Mouse (Mus musculus) embryonic fibroblast, embryonic 13.5 days (primary cell): ENCODE data around the gene Tctn3. TPM values are rescaled to one million over a fixed set of nuclear protein-coding genes. Genes with fewer than 3 reads are reported as not detected.

Experiments
- H3K27ac ChIP-seq: 2 replicates; pipeline ENCODE4 v1.5.1; 2012; ENCODE audit warnings: low read length, control low read depth, inconsistent platforms; ENCODE audit not compliant: insufficient read depth
- H3K4me1 ChIP-seq: 2 replicates; pipeline ENCODE4 v1.6.1; 2011; ENCODE audit warnings: low read length; ENCODE audit not compliant: control insufficient read depth, insufficient read depth
- H3K4me3 ChIP-seq: 2 replicates; pipeline ENCODE4 v1.5.1; 2011; ENCODE audit warnings: mild to moderate bottlenecking, control low read depth, low read length; ENCODE audit not compliant: insufficient read depth
- CTCF ChIP-seq: IDR thresholded peaks from 2 replicates; pipeline ENCODE4 v1.5.1; 2011; ENCODE audit warnings: mild to moderate bottlenecking, control low read depth, low read length, moderate library complexity, borderline replicate concordance; ENCODE audit not compliant: insufficient read depth
- POLR2A ChIP-seq: IDR thresholded peaks from 2 replicates; pipeline ENCODE4 v1.6.1; 2011; ENCODE audit warnings: low read depth, mild to moderate bottlenecking, control low read depth, low read length, moderate library complexity
- polyA plus RNA-seq: library from polyadenylated mRNA; stranded (reverse); fragments of >200 nt; gene quantifications from 2 replicates; pipeline ENCODE4 v1.2.4, GENCODE M21; 2011; ENCODE audit warnings: low read depth; ENCODE audit not compliant: missing spikeins, insufficient read length

Tctn3 gene
- 7.2 and 8.4 TPM in 2 replicates for polyA plus RNA-seq

- Histone ChIP-seq H3K27ac (no peak within 1 kb of the TSS), H3K4me1 (peaks cover 3% of the 10 kb centered on the region), H3K4me3 (peak within 1 kb of the TSS; percentile 75)
- peak; percentile 87 for TF ChIP-seq CTCF
- TF ChIP-seq POLR2A: peak; percentile 68; the same call in 1 of the 2 replicates
These were observed at the start of gene Tctn3, which contains the start of gene Entpd1 for GRCm38 (mm10) chr19:40611830-40612506. Gene Tctn3, minus strand, starts transcription at chr19:40612233. Gene Entpd1, plus strand, starts transcription at chr19:40612366.

DNA sequence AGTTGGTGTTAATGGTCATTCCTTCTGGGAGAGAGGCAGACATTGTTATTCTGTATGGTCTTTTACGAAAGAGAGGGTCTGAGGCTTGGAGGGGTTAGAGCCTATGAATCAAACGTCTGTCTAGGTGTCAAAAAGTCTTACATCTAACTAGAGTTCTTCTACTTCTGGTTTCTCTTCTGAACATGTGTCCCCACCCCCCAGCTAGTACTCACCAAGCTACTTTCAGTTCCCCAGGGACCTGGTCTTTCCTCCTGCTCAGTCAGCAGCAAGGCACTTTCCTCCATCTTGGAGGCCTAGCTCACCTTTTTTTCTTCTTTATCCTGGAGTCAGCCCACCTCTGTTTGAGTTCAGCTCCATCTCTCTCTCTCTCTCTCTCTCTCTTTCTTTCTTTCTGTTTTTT lies 49.1 kb upstream of the Tctn3 start:
- H3K4me3 ChIP-seq: no peak overlapping the region
- H3K4me1 ChIP-seq: peaks cover 9% of the 10 kb centered on the region
- no peak overlapping the region for H3K27ac ChIP-seq
- no peak for TF ChIP-seq CTCF
- TF ChIP-seq POLR2A: no peak

- TF ChIP-seq POLR2A (no peak), CTCF (no peak)
- peaks cover 9% of the 10 kb centered on the region for H3K4me1 ChIP-seq
- H3K27ac ChIP-seq: no peak overlapping the region
- H3K4me3 ChIP-seq: no peak overlapping the region; the same call in 1 of the 2 replicates
These were observed 48.5 kb upstream of the Tctn3 start for GRCm38 (mm10) chr19:40660510-40660909.

GRCm38 (mm10) chr19:40659651-40660478 lies 47.8 kb upstream of the Tctn3 start:
- H3K4me1 ChIP-seq: peaks cover 9% of the 10 kb centered on the region
- H3K27ac ChIP-seq: no peak overlapping the region
- peak overlapping the region; percentile 16; the same call in 1 of the 2 replicates for H3K4me3 ChIP-seq
- TF ChIP-seq CTCF (no peak), POLR2A (no peak)

GRCm38 (mm10) chr19:40658935-40659334 lies 46.9 kb upstream of the Tctn3 start:
- no peak overlapping the region for H3K4me3 ChIP-seq
- TF ChIP-seq POLR2A: no peak
- TF ChIP-seq CTCF: no peak
- H3K4me1 ChIP-seq: peaks cover 9% of the 10 kb centered on the region

GRCm38 (mm10) chr19:40658281-40658680 lies 46.2 kb upstream of the Tctn3 start:
- H3K4me1 ChIP-seq: peaks cover 9% of the 10 kb centered on the region
- TF ChIP-seq CTCF (no peak), POLR2A (no peak)

More at GRCm38 (mm10) chr19:40658935-40659334, 46.9 kb upstream of the Tctn3 start:
- H3K27ac ChIP-seq: no peak overlapping the region

DNA sequence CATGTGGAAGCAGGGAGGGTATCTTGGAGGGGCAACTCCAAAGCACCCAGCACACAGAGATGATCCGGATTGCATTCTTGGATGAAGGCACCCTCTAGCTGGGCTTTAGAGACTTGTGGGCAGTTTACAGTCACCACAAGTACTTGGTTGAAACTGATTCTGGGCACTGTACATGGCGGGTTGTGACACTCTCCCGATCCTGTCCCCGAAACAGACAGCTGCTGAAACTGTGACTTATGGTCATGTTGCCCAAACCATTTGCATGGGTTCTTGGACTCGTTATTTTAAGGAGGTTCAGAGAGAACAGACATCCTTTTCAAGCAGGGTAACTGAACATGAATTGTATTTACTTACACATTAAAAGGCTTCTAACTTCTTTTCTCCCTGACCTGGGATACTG lies 44.2 kb upstream of the Tctn3 start:
- no peak for TF ChIP-seq POLR2A
- TF ChIP-seq CTCF: no peak
- H3K27ac ChIP-seq: no peak overlapping the region
- no peak overlapping the region for H3K4me3 ChIP-seq
- peaks cover 9% of the 10 kb centered on the region for H3K4me1 ChIP-seq

More at GRCm38 (mm10) chr19:40658281-40658680, 46.2 kb upstream of the Tctn3 start:
- Histone ChIP-seq H3K4me3 (no peak overlapping the region), H3K27ac (no peak overlapping the region)

GRCm38 (mm10) chr19:40650090-40650489 lies 38.1 kb upstream of the Tctn3 start:
- Histone ChIP-seq H3K4me3 (no peak overlapping the region), H3K4me1 (0 out of 2 replicates have a peak, but pooled peaks cover 5% of the 10 kb centered on the region), H3K27ac (no peak overlapping the region)
- TF ChIP-seq POLR2A: no peak
- no peak for TF ChIP-seq CTCF

- Histone ChIP-seq H3K27ac (no peak overlapping the region), H3K4me3 (no peak overlapping the region)
- no peak for TF ChIP-seq POLR2A
- TF ChIP-seq CTCF: no peak
These were observed 35.5 kb upstream of the Tctn3 start for GRCm38 (mm10) chr19:40647319-40648158.

More at GRCm38 (mm10) chr19:40647319-40648158, 35.5 kb upstream of the Tctn3 start:
- 0 out of 2 replicates have a peak, but pooled peaks cover 5% of the 10 kb centered on the region for H3K4me1 ChIP-seq
